Mouse (Mus musculus) myocyte (in vitro differentiated cells): ENCODE measurements around the gene Taar7e.

ENCODE experiments used
- E2F4 ChIP-seq: IDR thresholded peaks from one replicate; pipeline ENCODE4 v1.6.1; 2011; ENCODE audit warnings: mild to moderate bottlenecking, control low read depth, moderate library complexity; ENCODE audit not compliant: insufficient read depth
- MYOD1 ChIP-seq, 3 experiments: IDR thresholded peaks; one replicate each; pipeline ENCODE4 v1.6.1; 2011; ENCODE audit warnings: control low read depth in 2 of 3, low read depth in 2 of 3, mild to moderate bottlenecking in 2 of 3, moderate library complexity in 1 of 3; ENCODE audit not compliant: insufficient read length in 2 of 3, control insufficient read depth in 1 of 3
- POLR2A ChIP-seq: IDR thresholded peaks from one replicate; pipeline ENCODE4 v1.6.1; 2011; ENCODE audit warnings: low read depth, mild to moderate bottlenecking, control low read depth, moderate library complexity; ENCODE audit not compliant: insufficient read length
- POLR2AphosphoS2 ChIP-seq: IDR thresholded peaks from one replicate; pipeline ENCODE4 v1.6.1; 2011; ENCODE audit warnings: low read depth, control low read depth; ENCODE audit not compliant: insufficient read length
- TCF12 ChIP-seq: IDR thresholded peaks from one replicate; pipeline ENCODE4 v1.6.1; 2011; ENCODE audit warnings: mild to moderate bottlenecking, control low read depth; ENCODE audit not compliant: poor library complexity, insufficient read depth, severe bottlenecking

- no peak for TF ChIP-seq MYOD1 (IDR thresholded peaks at IDR 0.05; ENCODE audit: control insufficient read depth in 1 of 3, insufficient read length in 2 of 3, low read depth in 2 of 3)
- no peak for TF ChIP-seq POLR2A
- TF ChIP-seq TCF12 = no peak
- no peak for TF ChIP-seq POLR2AphosphoS2
- TF ChIP-seq E2F4 = no peak
Observed at GRCm38 (mm10) chr10:24058986-24059385, 21.6 kb downstream of the Taar7e start.
